In genomic region chr6:94260831-94261230, GRCm38 (mm10) we compare ENCODE assay signal across 16 mouse cellular contexts. TPM values are rescaled to one million over a fixed set of nuclear protein-coding genes. Genes with fewer than 3 reads are reported as not detected.
"Had no signal": no experiment of that assay in that cellular context is flagged by ENCODE, and none has a peak within 500 bp of the region (broad histone marks: within the 10 kb centered on the region; RNA-seq: fewer than 3 reads in every experiment).

No protein-coding gene starts in this region.

- H3K9ac ChIP-seq: neural tube, embryonic 15.5 days; stomach, embryonic 15.5 days had no signal

- H3K4me2 ChIP-seq: neural tube, embryonic 15.5 days; stomach, embryonic 15.5 days had no signal

- H3K9me3 ChIP-seq: neural tube, embryonic 15.5 days; stomach, embryonic 15.5 days had no signal

- DNase-seq: retina, postnatal 1 day; right cerebral cortex, adult 18-20 months; right cerebral cortex, postnatal 14 days; right cerebral cortex, postnatal 25 days; right cerebral cortex, postnatal 4 days; spleen, adult 18-20 months; thymus, adult 18-20 months; thymus, adult 2 months; thymus, postnatal 14 days; thymus, postnatal 25 days; thymus, postnatal 36 days; thymus, postnatal 4 days had no signal

- H3K36me3 ChIP-seq: neural tube, embryonic 15.5 days; stomach, embryonic 15.5 days had no signal

- H3K4me3 ChIP-seq: neural tube, embryonic 15.5 days; stomach, embryonic 15.5 days had no signal

- H3K27ac ChIP-seq: neural tube, embryonic 15.5 days; stomach, embryonic 15.5 days; stomach, postnatal 0 days had no signal

- H3K27me3 ChIP-seq: neural tube, embryonic 15.5 days; stomach, embryonic 15.5 days had no signal

RNA-seq across cellular contexts. Expression of gene Magi1, which starts 22.9 kb away (rescaled TPM):
- total RNA-seq: neutrophil, adult 5-6 weeks had no signal
